Mouse (Mus musculus) spleen, postnatal 14 days (tissue): ENCODE measurements around the gene Il11ra1.
"Not testable (repeated sequence)": the region's sequence is repeated elsewhere in the genome, so short reads cannot be mapped to it uniquely, and the experiment has no call there.

Experiments
- DNase-seq, 2 experiments: peaks; one replicate each; pipeline ENCODE4 v3.0.0; 2021 to 2022; ENCODE audit warnings: low spot score in 2 of 2

Il11ra1 gene

GRCm38 (mm10) chr4:41754797-41755337 is 55.1 kb downstream of the Il11ra1 start, which contains the start of gene Galt:
Galt (plus strand) TSS chr4:41755228.
- no peak for DNase-seq

GRCm38 (mm10) chr4:41755338-41756305 is 55.8 kb downstream of the Il11ra1 start, which contains the start of gene Sigmar1:
Sigmar1 (minus strand) TSS chr4:41756157.
- DNase-seq: peak; percentile 69 to 82

- DNase-seq: no peak
Observed at GRCm38 (mm10) chr4:41756440-41756839, 56.7 kb downstream of the Il11ra1 start.

GRCm38 (mm10) chr4:41757321-41757720 is 57.5 kb downstream of the Il11ra1 start:
- DNase-seq: no peak

- DNase-seq: no peak
Observed at GRCm38 (mm10) chr4:41758021-41758420, 58.2 kb downstream of the Il11ra1 start.

- DNase-seq: no peak
Observed at GRCm38 (mm10) chr4:41758701-41759100, 58.9 kb downstream of the Il11ra1 start.

GRCm38 (mm10) chr4:41759206-41759605 is 59.4 kb downstream of the Il11ra1 start:
- DNase-seq: no peak

- DNase-seq: no peak
Observed at GRCm38 (mm10) chr4:41759656-41760287, 60.0 kb downstream of the Il11ra1 start.

- DNase-seq: peak; percentile 22 to 41
Observed at GRCm38 (mm10) chr4:41760288-41760721, 60.5 kb downstream of the Il11ra1 start.

- no peak for DNase-seq
Observed at GRCm38 (mm10) chr4:41760911-41761310, 61.1 kb downstream of the Il11ra1 start.

GRCm38 (mm10) chr4:41761680-41762079 is 61.9 kb downstream of the Il11ra1 start:
- DNase-seq: no peak

GRCm38 (mm10) chr4:41762099-41762687 is 62.4 kb downstream of the Il11ra1 start:
- DNase-seq: no peak

GRCm38 (mm10) chr4:41762688-41763114 is 62.9 kb downstream of the Il11ra1 start:
- DNase-seq: not testable (repeated sequence)

GRCm38 (mm10) chr4:41763176-41763575 is 63.4 kb downstream of the Il11ra1 start:
- DNase-seq: not testable (repeated sequence)

GRCm38 (mm10) chr4:41767301-41767700 is 67.5 kb downstream of the Il11ra1 start:
- not testable (repeated sequence) for DNase-seq

GRCm38 (mm10) chr4:41772946-41773345 is 73.2 kb downstream of the Il11ra1 start:
- DNase-seq: not testable (repeated sequence)

- peak; percentile 21 to 25 for DNase-seq
Observed at GRCm38 (mm10) chr4:41773502-41773901, 73.7 kb downstream of the Il11ra1 start.

GRCm38 (mm10) chr4:41774002-41774401 is 74.2 kb downstream of the Il11ra1 start, which contains the start of gene Ccl27a:
Ccl27a (minus strand) TSS chr4:41774247.
- DNase-seq: peak; percentile 35 to 65

GRCm38 (mm10) chr4:41774506-41774905 is 74.7 kb downstream of the Il11ra1 start:
- not testable (repeated sequence) for DNase-seq

- not testable (repeated sequence) for DNase-seq
Observed at GRCm38 (mm10) chr4:41775840-41776239, 76.1 kb downstream of the Il11ra1 start.

- DNase-seq: not testable (repeated sequence)
Observed at GRCm38 (mm10) chr4:41781271-41781670, 81.5 kb downstream of the Il11ra1 start.
